Mouse (Mus musculus) stomach, embryonic 15.5 days (tissue): ENCODE data around the gene Olfr1413. TPM values are rescaled to one million over a fixed set of nuclear protein-coding genes. Genes with fewer than 3 reads are reported as not detected.

Experiments
- ATAC-seq: fragments of 200-750 bp; cut with Nextera tagmentation; 2 replicates; pipeline ENCODE4 v1.8.0; 2017; ENCODE audit warnings: low read depth, moderate number of reproducible peaks, moderate TSS enrichment; ENCODE audit not compliant: insufficient read depth, low FRiP score
- H3K27ac ChIP-seq: fragments of 300-500 bp; sonication (generic); 2 replicates; pipeline ENCODE4 v1.5.1; 2015; ENCODE audit warnings: mild to moderate bottlenecking, inconsistent platforms
- H3K27me3 ChIP-seq: fragments of 300-500 bp; sonication (generic); replicated peaks from 2 replicates; pipeline ENCODE4 v1.6.1; 2015; ENCODE audit warnings: inconsistent platforms
- H3K36me3 ChIP-seq: fragments of 300-500 bp; sonication (generic); 2 replicates; pipeline ENCODE4 v1.6.1; 2015; ENCODE audit warnings: inconsistent platforms
- H3K4me1 ChIP-seq: fragments of 300-500 bp; sonication (generic); 2 replicates; pipeline ENCODE4 v1.6.1; 2015; ENCODE audit warnings: inconsistent platforms
- H3K4me2 ChIP-seq: fragments of 300-500 bp; sonication (generic); 2 replicates; pipeline ENCODE4 v1.6.1; 2015; ENCODE audit warnings: mild to moderate bottlenecking, inconsistent platforms
- H3K4me3 ChIP-seq: fragments of 300-500 bp; sonication (generic); replicated peaks from 2 replicates; pipeline ENCODE4 v1.5.1; 2015; ENCODE audit warnings: inconsistent platforms
- H3K9ac ChIP-seq: fragments of 300-500 bp; sonication (generic); 2 replicates; pipeline ENCODE4 v1.6.1; 2015; ENCODE audit warnings: inconsistent platforms
- H3K9me3 ChIP-seq: fragments of 300-500 bp; sonication (generic); 2 replicates; pipeline ENCODE4 v1.6.1; 2016; ENCODE audit warnings: inconsistent platforms
- WGBS: fragments of 180-500 bp; shearing (Covaris S2); methylation state at CpG from one replicate; pipeline ENCODE4 v1.1.7; 2015; 5-methylcytosine and 5-hydroxymethylcytosine counted together
- polyA plus RNA-seq: library from polyadenylated mRNA; unstranded; fragments of >200 nt; fragmentation: Nextera tagmentation; extraction: Ambion mirVana; gene quantifications from 2 replicates; pipeline ENCODE4 v1.2.1, GENCODE M21; 2015

The Olfr1413 gene
- polyA plus RNA-seq, 1 experiment from 2014 or later, result not detected

- no peaks in the 10 kb centered on the region for H3K4me1 ChIP-seq
- no peaks in the 10 kb centered on the region for H3K27me3 ChIP-seq
- H3K9me3 ChIP-seq, result no peaks in the 10 kb centered on the region
- H3K4me2 ChIP-seq, result no peak overlapping the region
- WGBS, result 7% methylated on average over 1 of the region's 1 CpGs
- H3K4me3 ChIP-seq, result no peak overlapping the region
- ATAC-seq, result no peak
- H3K27ac ChIP-seq, result no peak overlapping the region
- no peak overlapping the region for H3K9ac ChIP-seq
- no peaks in the 10 kb centered on the region for H3K36me3 ChIP-seq
Measured at GRCm38 (mm10) chr1:92614516-92614915, 43.4 kb downstream of the Olfr1413 start.

GRCm38 (mm10) chr1:92616046-92616445, 44.9 kb downstream of the Olfr1413 start:
- H3K27me3 ChIP-seq, result no peaks in the 10 kb centered on the region
- ATAC-seq, result no peak
- WGBS, result 60% methylated on average over 1 of the region's 1 CpGs
- H3K4me2 ChIP-seq, result no peak overlapping the region
- no peak overlapping the region for H3K4me3 ChIP-seq
- no peaks in the 10 kb centered on the region for H3K9me3 ChIP-seq
- H3K9ac ChIP-seq, result no peak overlapping the region
- H3K27ac ChIP-seq, result no peak overlapping the region
- H3K4me1 ChIP-seq, result no peaks in the 10 kb centered on the region
- H3K36me3 ChIP-seq, result no peaks in the 10 kb centered on the region

DNA sequence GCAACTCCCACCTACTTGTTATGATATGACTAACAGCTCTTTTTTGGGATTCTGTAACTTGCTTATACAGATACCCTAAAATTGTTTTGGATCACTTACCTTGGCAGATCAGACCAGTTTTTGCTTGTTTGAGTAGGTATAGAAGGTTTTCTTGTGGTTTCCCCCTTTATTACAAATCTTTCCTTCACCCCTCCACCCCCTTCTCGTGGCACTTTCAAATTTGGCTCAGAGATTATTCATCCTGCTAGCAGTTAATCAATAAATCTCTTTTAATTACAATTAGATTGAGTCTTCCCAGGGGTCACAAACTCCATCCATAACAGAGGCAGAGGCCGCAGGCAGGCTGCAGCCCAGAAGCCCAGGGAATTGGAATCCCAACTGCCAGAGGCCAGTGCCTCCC, 46.4 kb downstream of the Olfr1413 start, which contains the start of gene Olfr12:
Gene Olfr12 (plus strand): TSS at position 301 of the 400 bp plus-strand sequence.
- H3K9me3 ChIP-seq, result no peaks in the 10 kb centered on the region
- H3K27me3 ChIP-seq, result no peaks in the 10 kb centered on the region
- H3K4me2 ChIP-seq, result no peak within 1 kb of the TSS
- no peak within 1 kb of the TSS for H3K27ac ChIP-seq
- WGBS, result 56% methylated on average over 2 of the region's 2 CpGs
- no peaks in the 10 kb centered on the region for H3K4me1 ChIP-seq
- ATAC-seq, result no peak
- H3K36me3 ChIP-seq, result no peaks in the 10 kb centered on the region
- no peak within 1 kb of the TSS for H3K4me3 ChIP-seq
- no peak within 1 kb of the TSS for H3K9ac ChIP-seq

DNA sequence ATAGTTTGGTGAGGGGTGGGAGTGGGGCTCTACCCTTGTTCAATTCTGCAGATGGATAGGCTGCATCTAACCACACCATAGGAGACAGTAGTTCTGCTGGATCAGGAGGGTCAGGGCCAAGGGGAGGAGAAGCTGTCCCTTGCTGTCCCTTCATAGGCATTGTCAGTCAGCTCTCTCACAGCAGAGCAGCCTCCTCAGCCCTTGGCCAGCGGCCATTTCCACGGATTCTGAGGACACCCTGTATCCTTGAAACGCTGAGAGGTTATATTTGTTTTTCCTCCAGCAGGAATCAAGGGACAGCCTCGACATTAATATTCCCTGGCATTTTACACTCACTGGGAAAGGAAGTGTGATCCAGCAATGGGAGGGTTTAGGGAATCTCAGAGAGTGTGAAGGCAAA, 47.2 kb downstream of the Olfr1413 start:
- Histone ChIP-seq H3K27me3 (no peaks in the 10 kb centered on the region), H3K4me1 (no peaks in the 10 kb centered on the region), H3K27ac (no peak overlapping the region), H3K9me3 (no peaks in the 10 kb centered on the region), H3K36me3 (no peaks in the 10 kb centered on the region), H3K9ac (no peak overlapping the region), H3K4me3 (no peak overlapping the region), H3K4me2 (no peak overlapping the region)
- no peak for ATAC-seq
- WGBS, result 54% methylated on average over 4 of the region's 4 CpGs

Other genes with a start within 250 kb of the Olfr1413 start
- gene Ndufa10, start 97.5 kb upstream of the Olfr1413 start, polyA plus RNA-seq, result 253 and 295 TPM in 2 replicates
- not detected in 2 replicates for gene Olfr1416, start 86.2 kb upstream of the Olfr1413 start, polyA plus RNA-seq
- not detected in 2 replicates for gene Olfr1415, start 75.2 kb upstream of the Olfr1413 start, polyA plus RNA-seq
- not detected in 2 replicates for gene Olfr1414, start 52.7 kb upstream of the Olfr1413 start, polyA plus RNA-seq
- gene Olfr1412, start 14.5 kb downstream of the Olfr1413 start, polyA plus RNA-seq, result not detected in 2 replicates
- gene Olfr1411, start 23.1 kb downstream of the Olfr1413 start, polyA plus RNA-seq, result not detected in 2 replicates
- gene Olfr1410, start 34.5 kb downstream of the Olfr1413 start, polyA plus RNA-seq, result not detected in 2 replicates
- not detected in 2 replicates for gene Olfr12, start 46.5 kb downstream of the Olfr1413 start, polyA plus RNA-seq
- gene Cops9, start 70.7 kb downstream of the Olfr1413 start, polyA plus RNA-seq, result 349 and 369 TPM in 2 replicates
- 0.19 and 0.21 TPM in 2 replicates for gene Otos, start 77.5 kb downstream of the Olfr1413 start, polyA plus RNA-seq